Mouse (Mus musculus): Measurements from ENCODE around the gene Dock3. TPM values are rescaled to one million over a fixed set of nuclear protein-coding genes. Genes with fewer than 3 reads are reported as not detected.

Gene Dock3
- total and polyA plus RNA-seq, 3 experiments = 1.0 to 9.0 (median 6.6) TPM

- no peaks in the 10 kb centered on the region for H3K36me3 ChIP-seq (ENCODE audit: control insufficient read depth, insufficient read depth, low read length)
- no peaks in the 10 kb centered on the region for H3K79me2 ChIP-seq (replicated peaks; ENCODE audit: control insufficient read depth, insufficient read depth, low read length)
- no peaks in the 10 kb centered on the region for H3K27me3 ChIP-seq (ENCODE audit: control insufficient read depth, insufficient read depth, low read length)
- H3K4me3 ChIP-seq = no peak overlapping the region
- intact Hi-C loops (cut with DNase I) = loop anchor here (10.0 kb wide), 1 partner anchor 90 kb away; no protein-coding TSS in a partner anchor
- 47% methylated on average over 12 of the region's 12 CpGs for WGBS
- H3K27ac ChIP-seq = peak overlapping the region; percentile 84
- DNase-seq = peak; percentile 72 to 83
- H3K9ac ChIP-seq (ENCODE audit: low read depth, low read length) = no peak overlapping the region
- peak; percentile 46 for TF ChIP-seq CTCF (IDR thresholded peaks at IDR 0.05)
- no peak for TF ChIP-seq POLR2A (IDR thresholded peaks at IDR 0.05; ENCODE audit: insufficient read depth, low read depth, low read length)
- peaks cover 3% of the 10 kb centered on the region for H3K4me1 ChIP-seq (ENCODE audit: control insufficient read depth, insufficient read depth, low read length)
Measured at GRCm38 (mm10) chr9:107254476-107254875, 22.8 kb upstream of the Dock3 start.

DNA sequence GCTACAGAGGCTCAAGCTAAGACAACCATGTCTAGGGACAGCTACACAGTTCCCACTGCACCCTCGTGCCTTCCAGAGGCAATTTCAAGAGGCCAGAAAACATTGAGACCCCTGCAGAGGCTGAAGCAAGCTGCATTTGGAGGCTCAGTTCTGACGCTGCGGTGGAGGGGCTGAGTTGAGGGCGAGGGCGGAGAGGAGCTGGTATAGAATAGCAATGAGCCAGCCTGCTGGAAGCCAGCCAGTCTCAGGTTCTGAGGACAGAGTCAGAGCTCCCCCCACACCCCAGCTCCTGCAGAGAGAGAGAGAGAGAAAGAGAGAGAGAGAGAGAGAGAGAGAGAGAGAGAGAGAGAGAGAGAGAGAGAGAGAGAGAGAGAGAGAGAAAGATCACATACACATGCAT lies 20.5 kb upstream of the Dock3 start:
- DNase-seq = no peak

GRCm38 (mm10) chr9:107250416-107251337 lies 19.0 kb upstream of the Dock3 start:
- no peaks in the 10 kb centered on the region for H3K36me3 ChIP-seq (ENCODE audit: control insufficient read depth, insufficient read depth, low read length)
- peaks cover 1% of the 10 kb centered on the region; the same call in 1 of the 2 replicates for H3K4me1 ChIP-seq (ENCODE audit: control insufficient read depth, insufficient read depth, low read length)
- TF ChIP-seq CTCF (IDR thresholded peaks at IDR 0.05) (no peak), EP300 (IDR thresholded peaks at IDR 0.05; ENCODE audit: insufficient read depth, low read depth, low read length) (no peak), POLR2A (IDR thresholded peaks at IDR 0.05; ENCODE audit: insufficient read depth, low read depth, low read length) (no peak)
- no peak overlapping the region for H3K9ac ChIP-seq (ENCODE audit: low read depth, low read length)
- no peak for DNase-seq
- no peaks in the 10 kb centered on the region for H3K27me3 ChIP-seq (ENCODE audit: control insufficient read depth, insufficient read depth, low read length)
- H3K4me3 ChIP-seq = no peak overlapping the region
- 78% methylated on average over 14 of the region's 14 CpGs for WGBS
- no peak overlapping the region for H3K27ac ChIP-seq
- no peaks in the 10 kb centered on the region for H3K79me2 ChIP-seq (replicated peaks; ENCODE audit: control insufficient read depth, insufficient read depth, low read length)
- intact Hi-C loops (cut with DNase I) = loop anchor here (10.0 kb wide), 1 partner anchor 86 kb away; no protein-coding TSS in a partner anchor

More for the DNA sequence above, 20.5 kb upstream of the Dock3 start:
- no peaks in the 10 kb centered on the region for H3K36me3 ChIP-seq (ENCODE audit: control insufficient read depth, insufficient read depth, low read length)
- intact Hi-C loops (cut with DNase I) = loop anchor here (10.0 kb wide), 1 partner anchor 87 kb away; no protein-coding TSS in a partner anchor
- WGBS = 42% methylated on average over 5 of the region's 5 CpGs
- no peak overlapping the region for H3K4me3 ChIP-seq
- no peak overlapping the region for H3K9ac ChIP-seq (ENCODE audit: low read depth, low read length)
- no peak overlapping the region for H3K27ac ChIP-seq
- no peaks in the 10 kb centered on the region for H3K79me2 ChIP-seq (replicated peaks; ENCODE audit: control insufficient read depth, insufficient read depth, low read length)
- H3K4me1 ChIP-seq (ENCODE audit: control insufficient read depth, insufficient read depth, low read length) = peaks cover 1% of the 10 kb centered on the region; the same call in 1 of the 2 replicates
- no peak for TF ChIP-seq CTCF (IDR thresholded peaks at IDR 0.05)
- no peak for TF ChIP-seq POLR2A (IDR thresholded peaks at IDR 0.05; ENCODE audit: insufficient read depth, low read depth, low read length)
- no peak for TF ChIP-seq EP300 (IDR thresholded peaks at IDR 0.05; ENCODE audit: insufficient read depth, low read depth, low read length)
- no peaks in the 10 kb centered on the region for H3K27me3 ChIP-seq (ENCODE audit: control insufficient read depth, insufficient read depth, low read length)

DNA sequence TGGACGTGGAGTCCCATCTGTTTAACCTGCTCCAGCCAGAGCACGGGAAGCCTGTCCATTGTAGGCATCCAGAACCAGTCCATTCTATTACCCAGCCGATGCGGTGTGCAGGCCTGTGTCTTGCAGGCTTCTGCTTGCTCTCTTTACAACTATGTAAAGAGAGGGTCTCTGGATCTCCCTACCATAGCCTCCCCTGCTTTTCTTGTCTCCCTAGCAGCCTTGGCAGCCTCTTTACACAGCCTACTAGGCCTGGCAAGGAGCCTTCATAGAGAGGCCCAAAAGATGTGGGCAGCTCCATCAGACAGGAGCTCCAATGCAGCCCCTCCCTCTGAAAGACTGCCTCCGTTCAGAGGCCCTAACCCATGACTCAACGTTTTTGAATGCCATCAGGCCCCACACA lies 17.4 kb upstream of the Dock3 start:
- WGBS = 70% methylated on average over 6 of the region's 6 CpGs
- H3K4me1 ChIP-seq (ENCODE audit: control insufficient read depth, insufficient read depth, low read length) = no peaks in the 10 kb centered on the region
- DNase-seq = no peak
- H3K9ac ChIP-seq (ENCODE audit: low read depth, low read length) = no peak overlapping the region
- TF ChIP-seq CTCF (IDR thresholded peaks at IDR 0.05) (no peak), EP300 (IDR thresholded peaks at IDR 0.05; ENCODE audit: insufficient read depth, low read depth, low read length) (no peak), POLR2A (IDR thresholded peaks at IDR 0.05; ENCODE audit: insufficient read depth, low read depth, low read length) (no peak)
- no peaks in the 10 kb centered on the region for H3K27me3 ChIP-seq (ENCODE audit: control insufficient read depth, insufficient read depth, low read length)
- no peaks in the 10 kb centered on the region for H3K79me2 ChIP-seq (replicated peaks; ENCODE audit: control insufficient read depth, insufficient read depth, low read length)
- H3K27ac ChIP-seq = no peak overlapping the region
- H3K4me3 ChIP-seq = no peak overlapping the region
- intact Hi-C loops (cut with DNase I) = loop anchor here (5.0 kb wide), 1 partner anchor 88 kb away; the partner anchor contains the start of gene Hemk1
- H3K36me3 ChIP-seq (ENCODE audit: control insufficient read depth, insufficient read depth, low read length) = no peaks in the 10 kb centered on the region

- Histone ChIP-seq H3K27ac (no peak overlapping the region), H3K9ac (ENCODE audit: low read depth, low read length) (no peak overlapping the region), H3K79me2 (replicated peaks; ENCODE audit: control insufficient read depth, insufficient read depth, low read length) (no peaks in the 10 kb centered on the region), H3K4me3 (no peak overlapping the region), H3K36me3 (ENCODE audit: control insufficient read depth, insufficient read depth, low read length) (no peaks in the 10 kb centered on the region), H3K27me3 (ENCODE audit: control insufficient read depth, insufficient read depth, low read length) (no peaks in the 10 kb centered on the region), H3K4me1 (ENCODE audit: control insufficient read depth, insufficient read depth, low read length) (no peaks in the 10 kb centered on the region)
- no peak for DNase-seq
- WGBS = 60% methylated on average over 4 of the region's 4 CpGs
- intact Hi-C loops (cut with DNase I) = loop anchor here (1.0 to 5.0 kb wide), 2 partner anchors 45 to 91 kb away; partner anchors contain the start of gene Hemk1
- TF ChIP-seq CTCF (IDR thresholded peaks at IDR 0.05) = peak; percentile 70
- TF ChIP-seq EP300 (IDR thresholded peaks at IDR 0.05; ENCODE audit: insufficient read depth, low read depth, low read length) = no peak
- no peak for TF ChIP-seq POLR2A (IDR thresholded peaks at IDR 0.05; ENCODE audit: insufficient read depth, low read depth, low read length)
Measured at GRCm38 (mm10) chr9:107246170-107246569, 14.5 kb upstream of the Dock3 start.

DNA sequence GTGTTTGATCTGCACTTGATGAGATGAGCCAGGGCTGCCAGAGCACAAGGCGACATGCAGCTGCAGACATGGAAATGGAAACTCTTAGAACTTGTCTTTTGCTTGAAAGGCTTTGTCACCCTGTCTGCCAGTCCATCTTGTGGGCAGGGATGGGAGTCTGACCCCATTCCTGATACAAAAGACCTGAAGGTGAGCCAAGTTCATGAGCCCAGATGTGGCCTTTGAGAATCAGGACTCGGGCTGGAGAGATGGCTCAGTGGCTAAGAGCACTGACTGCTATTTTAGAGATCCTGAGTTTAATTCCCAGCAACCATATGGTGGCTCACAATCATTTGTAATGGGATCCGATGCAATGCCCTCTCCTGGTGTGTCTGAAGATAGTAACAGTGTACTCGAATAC lies 13.6 kb upstream of the Dock3 start:
- Histone ChIP-seq H3K36me3 (ENCODE audit: control insufficient read depth, insufficient read depth, low read length) (no peaks in the 10 kb centered on the region), H3K27me3 (ENCODE audit: control insufficient read depth, insufficient read depth, low read length) (no peaks in the 10 kb centered on the region), H3K79me2 (replicated peaks; ENCODE audit: control insufficient read depth, insufficient read depth, low read length) (no peaks in the 10 kb centered on the region), H3K4me3 (no peak overlapping the region), H3K9ac (ENCODE audit: low read depth, low read length) (no peak overlapping the region), H3K4me1 (ENCODE audit: control insufficient read depth, insufficient read depth, low read length) (no peaks in the 10 kb centered on the region), H3K27ac (no peak overlapping the region)
- 72% methylated on average over 4 of the region's 4 CpGs for WGBS
- DNase-seq = no peak
- TF ChIP-seq EP300 (IDR thresholded peaks at IDR 0.05; ENCODE audit: insufficient read depth, low read depth, low read length) = no peak
- no peak for TF ChIP-seq CTCF (IDR thresholded peaks at IDR 0.05)
- no peak for TF ChIP-seq POLR2A (IDR thresholded peaks at IDR 0.05; ENCODE audit: insufficient read depth, low read depth, low read length)
- intact Hi-C loops (cut with DNase I) = loop anchor here (5.0 kb wide), 1 partner anchor 92 kb away; the partner anchor contains the start of gene Hemk1

Measured in heart, adult 2 months (tissue).